Mouse (Mus musculus) heart, postnatal 0 days (tissue): ENCODE results near the gene Gstt4.

ENCODE experiments used
- CTCF ChIP-seq: IDR thresholded peaks from 2 replicates; pipeline ENCODE4 v1.5.1; 2016; ENCODE audit warnings: antibody characterized with exemption, control low read depth, low read depth
- EP300 ChIP-seq: IDR thresholded peaks from 2 replicates; pipeline ENCODE4 v1.6.1; 2016; ENCODE audit warnings: antibody characterized with exemption, low read depth

- no peak for TF ChIP-seq CTCF
- no peak for TF ChIP-seq EP300
Observed at GRCm38 (mm10) chr10:75855416-75855981, 33.2 kb upstream of the Gstt4 start.
